Mouse (Mus musculus) kidney, postnatal 14 days (tissue): ENCODE measurements at regions not wholly inside any gene's neighbourhood (a gene's known extent, or its start where the extent isn't known, plus 50 kb on each side); places are given as distances from the start of the nearest gene placed in this dataset.

Experiments
- DNase-seq: peaks from one replicate; pipeline ENCODE4 v3.0.0; 2022; ENCODE audit warnings: mixed read lengths

- no peak for DNase-seq
These were observed 80.2 kb upstream of the Shisa6 start for GRCm38 (mm10) chr11:66605998-66606397.

GRCm38 (mm10) chr11:66606646-66607045 lies 80.9 kb upstream of the Shisa6 start:
- no peak for DNase-seq

GRCm38 (mm10) chr11:66609733-66610132 lies 84.0 kb upstream of the Shisa6 start:
- DNase-seq, result no peak

- peak; percentile 4 for DNase-seq
These were observed 87.4 kb upstream of the Shisa6 start for GRCm38 (mm10) chr11:66613150-66613549.

- no peak for DNase-seq
These were observed 99.7 kb upstream of the Shisa6 start for GRCm38 (mm10) chr11:66625491-66625890.

- DNase-seq, result no peak
These were observed 131.0 kb upstream of the Shisa6 start for GRCm38 (mm10) chr11:66656810-66657209.

GRCm38 (mm10) chr11:66674581-66674980 lies 148.8 kb upstream of the Shisa6 start:
- no peak for DNase-seq

GRCm38 (mm10) chr11:66680057-66680621 lies 154.4 kb upstream of the Shisa6 start:
- DNase-seq, result no peak

GRCm38 (mm10) chr11:66681892-66682291 lies 156.1 kb upstream of the Shisa6 start:
- DNase-seq, result no peak

- DNase-seq, result no peak
These were observed 158.4 kb upstream of the Shisa6 start for GRCm38 (mm10) chr11:66684181-66684580.

- DNase-seq, result no peak
These were observed 169.0 kb upstream of the Shisa6 start for GRCm38 (mm10) chr11:66694651-66695266.

- DNase-seq, result no peak
These were observed 171.0 kb upstream of the Shisa6 start for GRCm38 (mm10) chr11:66696791-66697190.

GRCm38 (mm10) chr11:66745479-66745878 lies 166.3 kb upstream of the Pirt start:
- DNase-seq, result no peak

GRCm38 (mm10) chr11:66789997-66790396 lies 121.8 kb upstream of the Pirt start:
- DNase-seq, result no peak

GRCm38 (mm10) chr11:66806887-66807286 lies 104.9 kb upstream of the Pirt start:
- DNase-seq, result no peak

GRCm38 (mm10) chr11:66813310-66813709 lies 98.5 kb upstream of the Pirt start:
- peak; percentile 3 for DNase-seq

- no peak for DNase-seq
These were observed 98.0 kb upstream of the Pirt start for GRCm38 (mm10) chr11:66813731-66814130.

- no peak for DNase-seq
These were observed 75.9 kb upstream of the Pirt start for GRCm38 (mm10) chr11:66835864-66836263.

- DNase-seq, result no peak
These were observed 75.0 kb upstream of the Pirt start for GRCm38 (mm10) chr11:66836633-66837380.

GRCm38 (mm10) chr11:66845238-66845637 lies 66.5 kb upstream of the Pirt start:
- no peak for DNase-seq

- no peak for DNase-seq
These were observed 65.6 kb upstream of the Pirt start for GRCm38 (mm10) chr11:66846043-66846775.
